Mouse (Mus musculus): ENCODE results near the gene Slc22a3.
A peak's percentile ranks its signal among the peaks of the same experiment; 100 is the strongest.

Gene Slc22a3

GRCm38 (mm10) chr17:12507654-12508204 is at the start of gene Slc22a3:
Gene Slc22a3, minus strand, starts transcription at chr17:12507704.
- no peak for DNase-seq

- DNase-seq: peak in 1 of 2 experiments; percentile 40
Observed at GRCm38 (mm10) chr17:12534353-12535145, 27.0 kb upstream of the Slc22a3 start.

DNA sequence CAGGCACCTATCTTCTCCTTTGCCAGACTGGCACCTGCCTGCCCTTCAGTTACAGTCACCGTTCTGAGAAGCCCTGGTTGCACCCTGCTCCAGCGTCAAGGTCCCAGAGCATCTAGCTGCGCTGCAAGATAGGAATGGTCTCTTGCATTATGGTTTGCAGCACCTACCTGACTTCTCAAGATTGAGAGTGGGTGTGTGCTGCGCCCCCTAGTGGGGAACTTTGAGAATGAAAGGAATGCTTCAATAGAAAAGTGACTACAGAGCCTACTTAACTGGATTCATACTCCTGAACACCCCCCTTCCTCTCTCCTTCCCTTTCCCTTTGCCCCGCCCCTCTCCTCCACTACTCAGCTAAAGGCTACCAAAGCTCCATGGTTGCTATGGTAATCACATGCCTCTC is 24.6 kb upstream of the Slc22a3 start:
- peak in 1 of 2 experiments; percentile 47 for DNase-seq

DNA sequence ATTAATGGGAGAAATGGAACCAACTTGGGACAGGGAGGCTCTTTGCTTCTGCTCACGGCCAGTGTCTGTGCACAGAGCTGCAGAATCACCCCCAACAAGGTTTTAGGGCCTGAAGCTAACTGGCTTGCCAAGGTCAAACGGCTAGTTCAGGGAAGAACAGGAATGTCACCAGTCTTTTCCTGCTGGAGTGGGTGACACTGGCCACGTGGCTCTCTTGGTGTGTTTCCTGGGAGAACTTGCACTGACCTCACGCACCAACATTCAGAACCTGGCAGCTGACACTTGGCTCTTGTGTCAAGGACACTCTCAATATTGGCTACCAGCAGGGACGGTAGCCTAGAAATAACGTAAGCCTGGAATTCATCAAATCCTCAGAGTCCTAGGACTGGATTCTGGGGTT is 22.6 kb upstream of the Slc22a3 start:
- DNase-seq: no peak

- DNase-seq: no peak
Observed at GRCm38 (mm10) chr17:12529384-12529985, 22.0 kb upstream of the Slc22a3 start.

- DNase-seq: no peak
Observed at GRCm38 (mm10) chr17:12519089-12519488, 11.6 kb upstream of the Slc22a3 start.

DNA sequence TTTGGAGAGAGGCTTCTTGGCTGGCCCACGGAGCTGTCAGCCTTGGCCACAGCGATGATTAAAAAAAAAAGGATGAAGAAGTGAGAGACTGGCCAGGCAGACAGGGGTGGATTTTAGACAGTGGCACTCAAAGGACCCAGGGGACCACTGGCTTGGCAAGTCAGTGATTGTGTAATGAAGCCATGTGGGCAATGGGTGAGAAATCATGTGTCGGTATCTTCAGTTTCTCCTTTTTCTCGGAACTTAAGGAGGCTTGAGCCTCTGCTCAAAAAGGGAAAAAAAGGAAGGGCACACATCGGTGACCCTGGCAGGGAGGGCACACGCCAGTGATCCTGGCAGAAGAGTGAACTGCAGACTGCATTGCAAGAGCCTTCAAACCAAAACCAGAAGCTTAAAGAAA is 10.7 kb upstream of the Slc22a3 start:
- DNase-seq: no peak

GRCm38 (mm10) chr17:12513997-12514396 is 6.5 kb upstream of the Slc22a3 start:
- DNase-seq: no peak

- no peak for DNase-seq
Observed at GRCm38 (mm10) chr17:12513107-12513923, 5.8 kb upstream of the Slc22a3 start.

DNA sequence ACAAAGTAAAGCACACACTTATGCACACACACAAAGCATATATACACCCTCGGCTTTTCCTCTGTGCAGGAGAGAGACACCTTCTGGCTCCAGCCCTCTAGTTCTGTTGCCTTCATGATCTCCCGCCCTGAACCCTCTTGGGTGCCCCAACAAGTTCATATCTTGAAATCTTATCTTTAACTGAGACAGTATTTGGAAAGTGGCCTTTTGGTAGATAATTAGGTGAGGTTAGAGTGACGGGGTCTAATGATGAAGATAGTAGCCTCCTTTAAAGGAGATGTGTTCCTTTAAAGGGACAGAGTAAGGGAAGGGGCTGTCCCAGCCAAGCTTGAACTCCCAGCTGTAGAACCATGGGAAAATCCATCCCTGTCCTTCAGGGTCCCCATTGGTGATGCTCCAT is 3.7 kb upstream of the Slc22a3 start:
- DNase-seq: no peak

- DNase-seq: no peak
Observed at GRCm38 (mm10) chr17:12508376-12508775, 872 bp upstream of the Slc22a3 start.

- DNase-seq: no peak
Observed at GRCm38 (mm10) chr17:12506903-12507563, 471 bp downstream of the Slc22a3 start.

- DNase-seq: no peak
Observed at GRCm38 (mm10) chr17:12505708-12506107, 1.8 kb downstream of the Slc22a3 start.

- no peak for DNase-seq
Observed at GRCm38 (mm10) chr17:12499426-12499825, 8.1 kb downstream of the Slc22a3 start.

GRCm38 (mm10) chr17:12495558-12495957 is 11.9 kb downstream of the Slc22a3 start:
- DNase-seq: no peak

- DNase-seq: no peak
Observed at GRCm38 (mm10) chr17:12491591-12491990, 15.9 kb downstream of the Slc22a3 start.

DNA sequence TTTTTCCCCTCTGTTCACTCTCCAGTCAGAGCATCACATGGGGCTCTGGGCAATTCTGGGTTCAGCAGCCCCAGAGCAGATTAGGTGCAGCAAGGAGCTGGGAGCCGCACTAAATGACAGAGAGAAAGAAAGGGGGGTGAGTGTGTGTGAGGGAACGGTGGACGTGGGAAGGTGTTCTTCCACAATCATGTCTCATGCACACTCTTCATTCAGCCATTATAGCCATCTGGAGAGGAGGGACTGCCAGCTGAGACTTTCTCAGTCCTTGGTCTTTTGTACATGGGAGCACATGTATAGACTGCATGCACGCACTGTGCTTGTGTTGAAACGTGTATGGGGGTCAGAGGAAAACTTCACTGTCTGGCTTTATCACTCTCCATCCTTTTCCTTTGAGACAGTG is 17.6 kb downstream of the Slc22a3 start:
- DNase-seq: no peak

DNA sequence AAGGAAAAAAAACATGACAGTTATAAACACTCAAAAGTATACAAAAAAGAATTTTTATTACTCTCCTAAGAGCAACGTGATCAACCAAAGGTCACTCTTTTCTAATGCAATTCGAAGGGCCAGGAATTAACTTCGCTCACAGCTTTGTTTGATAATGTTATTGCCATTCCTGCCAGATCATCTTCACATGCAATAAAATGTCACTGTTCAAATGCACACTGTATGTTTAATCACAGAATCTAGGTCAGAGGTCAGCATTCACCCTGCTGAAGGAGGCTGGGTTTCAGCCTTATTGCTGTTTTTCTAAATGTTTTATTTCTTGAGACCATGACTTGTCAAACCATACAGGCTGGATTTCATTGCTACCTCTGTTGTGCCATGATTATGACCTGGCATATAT is 21.8 kb downstream of the Slc22a3 start:
- no peak for DNase-seq

DNA sequence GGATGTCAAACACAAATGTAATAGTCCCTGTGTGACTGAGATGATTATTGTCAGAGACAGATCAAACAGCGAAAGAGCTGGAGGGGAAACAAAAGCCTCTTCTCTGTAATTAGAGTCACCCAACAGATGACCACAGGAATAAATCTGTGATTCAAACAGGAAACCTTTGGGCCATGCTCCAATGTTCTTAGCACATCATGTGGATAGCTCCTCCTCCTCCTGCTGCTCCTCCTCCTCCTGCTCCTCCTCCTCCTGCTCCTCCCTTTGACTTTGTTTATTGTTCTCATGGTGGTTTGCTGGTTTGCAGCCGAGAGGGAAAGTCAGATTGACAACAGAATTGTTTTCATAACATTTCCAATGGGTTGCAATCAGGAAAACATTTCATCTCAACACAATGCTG is 28.1 kb downstream of the Slc22a3 start:
- no peak for DNase-seq

- DNase-seq: no peak
Observed at GRCm38 (mm10) chr17:12474509-12475083, 32.9 kb downstream of the Slc22a3 start.

- DNase-seq: no peak
Observed at GRCm38 (mm10) chr17:12472547-12472946, 35.0 kb downstream of the Slc22a3 start.

DNA sequence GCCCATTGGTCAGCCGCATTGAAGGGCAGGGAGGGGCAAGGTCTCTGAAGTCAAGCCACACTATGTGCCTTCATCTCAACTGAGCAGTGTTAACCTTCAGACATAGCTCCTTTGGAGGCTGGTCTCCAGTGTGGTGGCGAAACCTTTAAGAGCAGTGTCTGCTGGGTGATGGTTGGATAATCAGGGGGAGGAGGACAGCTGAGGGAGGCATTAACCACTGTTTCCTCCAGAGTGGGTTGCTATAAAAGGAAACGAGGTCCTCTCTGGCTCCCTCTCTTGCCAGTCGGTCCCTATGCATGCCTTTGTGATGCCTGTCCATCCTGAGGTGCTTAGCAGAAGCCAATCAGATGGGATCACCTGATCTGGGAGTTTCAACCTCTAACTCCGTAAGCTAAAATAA is 38.8 kb downstream of the Slc22a3 start:
- DNase-seq: no peak

All from spleen, adult 18-20 months (tissue).